ENCODE assay signal across 15 mouse cellular contexts in the genomic region with DNA sequence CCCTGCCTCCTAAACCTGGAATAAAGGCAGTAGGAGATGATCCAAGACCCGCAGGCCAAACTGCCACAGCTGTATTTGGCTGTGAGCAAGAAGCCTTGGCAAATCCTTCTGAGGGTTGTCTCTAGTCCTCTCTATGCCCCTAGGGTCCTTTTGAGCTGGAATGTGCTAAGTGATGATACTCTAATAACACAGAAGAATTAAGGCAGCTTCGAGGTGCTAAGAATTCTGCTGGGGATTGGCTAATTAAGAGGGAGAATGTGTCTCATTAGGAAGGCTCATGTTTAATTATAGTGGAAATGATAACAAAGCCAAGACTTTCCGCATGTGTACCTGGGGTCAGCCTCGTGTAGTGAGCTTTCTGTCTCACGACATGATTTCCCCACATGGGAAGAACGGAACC.
"Had no signal": no experiment of that assay in that cellular context is flagged by ENCODE, and none has a peak within 500 bp of the region (broad histone marks: within the 10 kb centered on the region; RNA-seq: fewer than 3 reads in every experiment).

No protein-coding gene starts in this region.

- H3K4me3 ChIP-seq: kidney, embryonic 15.5 days; limb, embryonic 12.5 days; liver, embryonic 13.5 days; lung, embryonic 15.5 days; megakaryocyte, embryonic 14.5 days; midbrain, embryonic 12.5 days; neural tube, embryonic 13.5 days had no signal

- H3K27ac ChIP-seq: kidney, embryonic 15.5 days; limb, embryonic 12.5 days; liver, embryonic 13.5 days; lung, embryonic 15.5 days; macrophage; midbrain, embryonic 12.5 days; neural tube, embryonic 13.5 days had no signal

- H3K27me3 ChIP-seq: kidney, embryonic 15.5 days; limb, embryonic 12.5 days; liver, embryonic 13.5 days; lung, embryonic 15.5 days; megakaryocyte, embryonic 14.5 days; midbrain, embryonic 12.5 days; neural tube, embryonic 13.5 days had no signal

- H3K9me3 ChIP-seq: kidney, embryonic 15.5 days; limb, embryonic 12.5 days; liver, embryonic 13.5 days; lung, embryonic 15.5 days; midbrain, embryonic 12.5 days; neural tube, embryonic 13.5 days had no signal

- H3K4me1 ChIP-seq: kidney, embryonic 15.5 days; liver, embryonic 13.5 days; lung, embryonic 15.5 days; megakaryocyte, embryonic 14.5 days had no signal

- DNase-seq: kidney, adult 2 months; kidney, postnatal 14 days; liver, embryonic 13.5 days; liver, postnatal 0 days; lung, postnatal 14 days; right cerebral cortex, adult 18-20 months; thymus, adult 18-20 months; thymus, postnatal 14 days had no signal

- H3K36me3 ChIP-seq: kidney, embryonic 15.5 days; limb, embryonic 12.5 days; liver, embryonic 13.5 days; lung, embryonic 15.5 days; midbrain, embryonic 12.5 days; neural tube, embryonic 13.5 days had no signal

- H3K4me2 ChIP-seq: kidney, embryonic 15.5 days; limb, embryonic 12.5 days; liver, embryonic 13.5 days; lung, embryonic 15.5 days; midbrain, embryonic 12.5 days; neural tube, embryonic 13.5 days had no signal

- H3K9ac ChIP-seq: kidney, embryonic 15.5 days; limb, embryonic 12.5 days; liver, embryonic 13.5 days; liver, postnatal 0 days; lung, embryonic 15.5 days; midbrain, embryonic 12.5 days; neural tube, embryonic 13.5 days had no signal

- ATAC-seq: liver, postnatal 0 days had no signal
